Mouse (Mus musculus) testis, postnatal 10 days (tissue): ENCODE measurements around the gene Aldh1a1.

Experiments
- DNase-seq: peaks from one replicate; pipeline ENCODE4 v3.0.0; 2021; ENCODE audit warnings: low spot score

Aldh1a1 gene

GRCm38 (mm10) chr19:20654141-20654873 is 161.8 kb downstream of the Aldh1a1 start:
- DNase-seq: no peak

- DNase-seq: no peak
Observed at GRCm38 (mm10) chr19:20677697-20678355, 185.3 kb downstream of the Aldh1a1 start.
